Mouse (Mus musculus): ENCODE measurements around the gene B4galt1. TPM values are rescaled to one million over a fixed set of nuclear protein-coding genes. Genes with fewer than 3 reads are reported as not detected.

Gene B4galt1
- polyA plus RNA-seq, 1 experiment from 2014 or later, result 60.6 TPM

- Histone ChIP-seq H3K4me3 (ENCODE audit: control insufficient read depth in 1 of 2, insufficient read depth in 1 of 2, low read depth in 1 of 2, low read length in 2 of 2) (no peak overlapping the region), H3K36me3 (ENCODE audit: control insufficient read depth, insufficient read depth, low read length) (no peaks in the 10 kb centered on the region), H3K9me3 (ENCODE audit: control insufficient read depth, low read length) (no peaks in the 10 kb centered on the region), H3K9ac (ENCODE audit: low read length) (no peak overlapping the region), H3K27ac (replicated peaks in 1 of 2; ENCODE audit: control insufficient read depth in 1 of 2, insufficient read depth in 1 of 2, low read depth in 2 of 2, low read length in 2 of 2) (no peak overlapping the region), H3K4me2 (ENCODE audit: low read length) (no peak overlapping the region), H3K4me1 (ENCODE audit: control insufficient read depth in 2 of 2, insufficient read depth in 2 of 2, low read length in 2 of 2) (no peaks in the 10 kb centered on the region), H3K27me3 (ENCODE audit: control insufficient read depth, insufficient read depth, low read length) (no peaks in the 10 kb centered on the region)
- no peak for ATAC-seq (ENCODE audit: insufficient number of reproducible peaks, insufficient read depth, low FRiP score, low read depth)
- WGBS, result 66% methylated on average over 5 of the region's 5 CpGs
Measured at GRCm38 (mm10) chr4:40891206-40891605, 37.4 kb upstream of the B4galt1 start.

DNA sequence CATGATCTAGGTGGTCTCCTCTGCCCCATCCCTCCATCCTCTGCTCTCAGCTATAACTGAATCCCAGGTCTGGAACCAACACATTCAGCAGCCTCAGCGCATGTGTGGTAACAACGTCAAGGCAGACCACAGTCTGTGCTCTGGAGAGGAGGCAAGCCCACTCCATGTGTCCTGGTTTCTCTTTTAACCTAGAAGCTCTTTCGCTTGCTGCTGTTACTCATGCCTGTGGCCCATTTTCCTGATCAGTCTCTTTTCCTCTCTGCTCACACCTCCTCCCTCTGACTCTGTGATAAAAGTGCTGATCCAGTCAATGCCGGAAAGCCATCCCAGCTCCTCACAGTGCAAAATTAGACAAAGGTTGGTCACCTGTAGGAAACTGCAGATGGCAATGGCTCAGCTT lies 36.2 kb upstream of the B4galt1 start:
- H3K27ac ChIP-seq (replicated peaks in 1 of 2; ENCODE audit: control insufficient read depth in 1 of 2, insufficient read depth in 1 of 2, low read depth in 2 of 2, low read length in 2 of 2), result no peak overlapping the region

GRCm38 (mm10) chr4:40889252-40889651 lies 35.4 kb upstream of the B4galt1 start:
- ATAC-seq (ENCODE audit: insufficient number of reproducible peaks, insufficient read depth, low FRiP score, low read depth), result no peak
- Histone ChIP-seq H3K9ac (ENCODE audit: low read length) (no peak overlapping the region), H3K4me2 (ENCODE audit: low read length) (no peak overlapping the region), H3K4me3 (ENCODE audit: control insufficient read depth in 1 of 2, insufficient read depth in 1 of 2, low read depth in 1 of 2, low read length in 2 of 2) (no peak overlapping the region), H3K27me3 (ENCODE audit: control insufficient read depth, insufficient read depth, low read length) (no peaks in the 10 kb centered on the region), H3K4me1 (ENCODE audit: control insufficient read depth in 2 of 2, insufficient read depth in 2 of 2, low read length in 2 of 2) (0 out of 4 replicates have a peak, but pooled peaks cover 0 to 2% of the 10 kb centered on the region in 2 experiments), H3K27ac (replicated peaks in 1 of 2; ENCODE audit: control insufficient read depth in 1 of 2, insufficient read depth in 1 of 2, low read depth in 2 of 2, low read length in 2 of 2) (no peak overlapping the region), H3K36me3 (ENCODE audit: control insufficient read depth, insufficient read depth, low read length) (no peaks in the 10 kb centered on the region), H3K9me3 (ENCODE audit: control insufficient read depth, low read length) (no peaks in the 10 kb centered on the region)
- 30% methylated on average over 3 of the region's 3 CpGs for WGBS

More for the DNA sequence above, 36.2 kb upstream of the B4galt1 start:
- Histone ChIP-seq H3K4me3 (ENCODE audit: control insufficient read depth in 1 of 2, insufficient read depth in 1 of 2, low read depth in 1 of 2, low read length in 2 of 2) (no peak overlapping the region), H3K4me2 (ENCODE audit: low read length) (no peak overlapping the region), H3K9me3 (ENCODE audit: control insufficient read depth, low read length) (no peaks in the 10 kb centered on the region), H3K27me3 (ENCODE audit: control insufficient read depth, insufficient read depth, low read length) (no peaks in the 10 kb centered on the region), H3K36me3 (ENCODE audit: control insufficient read depth, insufficient read depth, low read length) (no peaks in the 10 kb centered on the region), H3K4me1 (ENCODE audit: control insufficient read depth in 2 of 2, insufficient read depth in 2 of 2, low read length in 2 of 2) (0 out of 4 replicates have a peak, but pooled peaks cover 0 to 2% of the 10 kb centered on the region in 2 experiments), H3K9ac (ENCODE audit: low read length) (no peak overlapping the region)
- WGBS, result 75% methylated on average over 4 of the region's 4 CpGs
- no peak for ATAC-seq (ENCODE audit: insufficient number of reproducible peaks, insufficient read depth, low FRiP score, low read depth)

GRCm38 (mm10) chr4:40888839-40889238 lies 35.0 kb upstream of the B4galt1 start:
- no peak for ATAC-seq (ENCODE audit: insufficient number of reproducible peaks, insufficient read depth, low FRiP score, low read depth)
- Histone ChIP-seq H3K4me2 (ENCODE audit: low read length) (no peak overlapping the region), H3K27ac (replicated peaks in 1 of 2; ENCODE audit: control insufficient read depth in 1 of 2, insufficient read depth in 1 of 2, low read depth in 2 of 2, low read length in 2 of 2) (no peak overlapping the region), H3K4me3 (ENCODE audit: control insufficient read depth in 1 of 2, insufficient read depth in 1 of 2, low read depth in 1 of 2, low read length in 2 of 2) (no peak overlapping the region), H3K27me3 (ENCODE audit: control insufficient read depth, insufficient read depth, low read length) (no peaks in the 10 kb centered on the region), H3K4me1 (ENCODE audit: control insufficient read depth in 2 of 2, insufficient read depth in 2 of 2, low read length in 2 of 2) (0 out of 4 replicates have a peak, but pooled peaks cover 0 to 2% of the 10 kb centered on the region in 2 experiments), H3K36me3 (ENCODE audit: control insufficient read depth, insufficient read depth, low read length) (no peaks in the 10 kb centered on the region), H3K9ac (ENCODE audit: low read length) (no peak overlapping the region), H3K9me3 (ENCODE audit: control insufficient read depth, low read length) (no peaks in the 10 kb centered on the region)
- 62% methylated on average over 11 of the region's 11 CpGs for WGBS

DNA sequence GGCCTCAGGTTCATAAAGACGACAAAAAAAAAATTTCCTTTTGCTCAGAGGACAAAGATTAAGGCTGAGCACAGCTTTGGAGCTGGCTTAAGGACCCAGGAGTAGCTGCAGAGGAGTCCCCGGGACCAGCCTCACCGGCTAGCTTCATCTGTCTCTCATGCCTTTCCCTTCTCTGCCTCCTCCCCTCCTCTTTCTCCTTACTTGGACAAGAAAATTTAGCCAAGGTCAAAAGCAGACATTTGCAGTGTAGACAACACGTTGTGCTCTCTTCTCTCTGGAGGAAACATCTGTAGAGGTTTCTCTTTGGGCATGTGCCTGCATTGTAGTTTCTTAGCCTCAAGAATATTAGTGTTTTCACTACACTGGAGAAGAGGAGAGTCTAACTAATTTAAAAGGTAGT lies 32.1 kb upstream of the B4galt1 start:
- Histone ChIP-seq H3K4me1 (ENCODE audit: control insufficient read depth in 2 of 2, insufficient read depth in 2 of 2, low read length in 2 of 2) (0 out of 4 replicates have a peak, but pooled peaks cover 0 to 2% of the 10 kb centered on the region in 2 experiments), H3K4me2 (ENCODE audit: low read length) (no peak overlapping the region), H3K9ac (ENCODE audit: low read length) (no peak overlapping the region), H3K36me3 (ENCODE audit: control insufficient read depth, insufficient read depth, low read length) (no peaks in the 10 kb centered on the region), H3K27ac (replicated peaks in 1 of 2; ENCODE audit: control insufficient read depth in 1 of 2, insufficient read depth in 1 of 2, low read depth in 2 of 2, low read length in 2 of 2) (no peak overlapping the region), H3K9me3 (ENCODE audit: control insufficient read depth, low read length) (no peaks in the 10 kb centered on the region), H3K4me3 (ENCODE audit: control insufficient read depth in 1 of 2, insufficient read depth in 1 of 2, low read depth in 1 of 2, low read length in 2 of 2) (no peak overlapping the region), H3K27me3 (ENCODE audit: control insufficient read depth, insufficient read depth, low read length) (no peaks in the 10 kb centered on the region)
- no peak for ATAC-seq (ENCODE audit: insufficient number of reproducible peaks, insufficient read depth, low FRiP score, low read depth)
- 45% methylated on average over 4 of the region's 4 CpGs for WGBS

DNA sequence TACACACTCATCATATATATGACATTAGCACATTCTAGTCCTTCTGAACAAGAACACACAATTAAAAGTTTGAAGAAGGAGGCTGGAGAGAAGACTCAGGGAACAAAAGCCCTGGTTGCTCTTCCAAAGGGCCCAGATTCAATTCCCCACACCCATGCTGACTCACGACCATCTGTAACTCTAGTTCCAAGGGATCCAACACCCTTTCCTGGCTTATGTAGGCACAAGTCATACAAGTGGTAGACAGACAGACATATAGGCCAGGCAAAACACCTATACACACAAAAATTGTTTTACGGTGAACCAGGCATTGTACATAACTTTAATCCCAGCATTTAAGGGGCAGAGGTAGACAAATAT lies 31.3 kb upstream of the B4galt1 start:
- no peak overlapping the region for H3K4me2 ChIP-seq (ENCODE audit: low read length)
- ATAC-seq (ENCODE audit: insufficient number of reproducible peaks, insufficient read depth, low FRiP score, low read depth), result no peak
- no peaks in the 10 kb centered on the region for H3K36me3 ChIP-seq (ENCODE audit: control insufficient read depth, insufficient read depth, low read length)
- H3K27ac ChIP-seq (replicated peaks in 1 of 2; ENCODE audit: control insufficient read depth in 1 of 2, insufficient read depth in 1 of 2, low read depth in 2 of 2, low read length in 2 of 2), result no peak overlapping the region
- H3K9me3 ChIP-seq (ENCODE audit: control insufficient read depth, low read length), result no peaks in the 10 kb centered on the region
- H3K9ac ChIP-seq (ENCODE audit: low read length), result no peak overlapping the region
- H3K27me3 ChIP-seq (ENCODE audit: control insufficient read depth, insufficient read depth, low read length), result no peaks in the 10 kb centered on the region
- H3K4me1 ChIP-seq (ENCODE audit: control insufficient read depth in 2 of 2, insufficient read depth in 2 of 2, low read length in 2 of 2), result 0 out of 4 replicates have a peak, but pooled peaks cover 0 to 2% of the 10 kb centered on the region in 2 experiments
- WGBS, result 88% methylated on average over 2 of the region's 2 CpGs
- H3K4me3 ChIP-seq (ENCODE audit: control insufficient read depth in 1 of 2, insufficient read depth in 1 of 2, low read depth in 1 of 2, low read length in 2 of 2), result no peak overlapping the region

GRCm38 (mm10) chr4:40884282-40885165 lies 30.7 kb upstream of the B4galt1 start:
- no peaks in the 10 kb centered on the region for H3K9me3 ChIP-seq (ENCODE audit: control insufficient read depth, low read length)
- H3K4me2 ChIP-seq (ENCODE audit: low read length), result no peak overlapping the region
- H3K4me3 ChIP-seq (ENCODE audit: control insufficient read depth in 1 of 2, insufficient read depth in 1 of 2, low read depth in 1 of 2, low read length in 2 of 2), result no peak overlapping the region
- 82% methylated on average over 12 of the region's 12 CpGs for WGBS
- H3K4me1 ChIP-seq (ENCODE audit: control insufficient read depth in 2 of 2, insufficient read depth in 2 of 2, low read length in 2 of 2), result 0 out of 4 replicates have a peak, but pooled peaks cover 0 to 2% of the 10 kb centered on the region in 2 experiments
- no peak overlapping the region for H3K27ac ChIP-seq (replicated peaks in 1 of 2; ENCODE audit: control insufficient read depth in 1 of 2, insufficient read depth in 1 of 2, low read depth in 2 of 2, low read length in 2 of 2)
- no peak for ATAC-seq (ENCODE audit: insufficient number of reproducible peaks, insufficient read depth, low FRiP score, low read depth)
- H3K9ac ChIP-seq (ENCODE audit: low read length), result no peak overlapping the region
- no peaks in the 10 kb centered on the region for H3K27me3 ChIP-seq (ENCODE audit: control insufficient read depth, insufficient read depth, low read length)
- H3K36me3 ChIP-seq (ENCODE audit: control insufficient read depth, insufficient read depth, low read length), result no peaks in the 10 kb centered on the region

All from heart, embryonic 14.5 days (tissue).